Mouse (Mus musculus): ENCODE results near the gene Abcg1.

Abcg1 gene

DNA sequence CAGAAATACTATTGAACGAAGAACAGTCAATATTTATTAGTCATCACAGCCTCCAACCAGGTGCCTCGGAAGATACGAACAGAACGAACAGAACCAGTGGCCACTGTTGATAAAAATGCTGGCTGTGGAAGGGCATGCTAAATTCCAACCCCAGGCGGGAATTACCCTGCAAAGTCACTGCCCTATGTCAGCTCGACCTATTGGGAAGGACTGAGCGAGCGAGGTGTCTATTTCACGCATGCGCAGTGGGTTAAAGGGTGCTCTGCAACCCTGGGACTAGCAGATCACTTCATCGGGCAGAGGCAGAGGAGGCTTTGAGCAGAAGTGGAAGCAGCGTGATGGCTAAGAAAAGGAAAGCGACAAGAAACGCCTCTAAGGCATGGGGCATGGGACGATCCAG, 76.3 kb downstream of the Abcg1 start:
- DNase-seq = no peak

DNA sequence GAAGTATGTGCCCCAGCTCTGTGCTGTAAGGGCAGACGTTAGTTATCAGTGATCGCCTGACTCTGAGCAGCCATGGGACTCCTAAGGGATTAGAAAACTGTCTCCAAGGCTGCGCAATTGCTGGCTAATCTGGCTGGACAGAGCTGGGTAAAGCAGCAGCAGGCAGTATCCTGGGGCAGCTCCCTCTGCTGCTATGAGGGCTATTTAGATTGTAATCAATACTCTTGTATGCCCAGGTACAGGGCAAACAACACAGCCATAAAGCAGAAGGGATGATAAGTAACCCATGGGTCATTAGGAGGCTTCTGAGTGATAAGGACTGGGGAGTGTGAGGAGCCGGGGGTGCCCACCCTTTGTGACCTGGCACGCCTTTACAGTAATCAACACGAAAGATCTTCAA, 77.4 kb downstream of the Abcg1 start:
- no peak for DNase-seq

DNA sequence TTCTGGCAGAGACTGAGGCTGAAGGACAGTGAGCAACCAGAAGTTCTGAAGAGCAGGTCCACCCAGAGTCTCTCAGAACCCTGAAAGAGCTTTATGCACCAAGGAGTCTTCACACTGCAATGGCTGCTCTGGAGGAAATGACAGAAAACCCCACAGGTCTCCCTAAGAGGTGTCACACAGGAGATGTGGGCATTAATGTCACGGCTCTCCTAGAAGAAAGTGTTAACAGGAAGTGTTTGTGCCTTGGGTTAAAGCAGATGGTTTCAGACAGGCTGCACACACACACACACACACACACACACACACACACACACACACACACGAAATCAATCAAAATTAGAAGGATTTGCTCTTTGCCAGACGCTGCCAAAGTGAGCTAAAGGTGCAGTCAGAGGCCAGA, 78.8 kb downstream of the Abcg1 start:
- DNase-seq = no peak

DNA sequence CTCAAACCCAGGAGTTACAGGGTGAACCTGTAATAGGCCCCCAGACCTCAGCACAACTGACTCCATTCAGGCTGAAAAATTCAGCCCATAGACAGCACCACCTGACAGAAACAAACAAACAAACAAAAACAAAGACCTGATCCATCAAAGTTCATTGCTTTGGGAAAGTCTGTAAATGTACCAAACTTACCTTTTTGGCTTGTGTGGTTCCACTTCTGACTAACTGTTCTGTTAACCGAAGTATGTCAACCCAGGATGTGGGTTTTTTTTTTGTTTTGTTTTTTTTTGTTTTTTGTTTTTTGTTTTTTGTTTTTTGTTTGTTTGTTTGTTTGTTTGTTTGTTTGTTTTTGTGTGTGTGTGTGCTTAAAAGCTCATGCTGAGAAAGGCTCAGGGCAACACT, 79.3 kb downstream of the Abcg1 start:
- DNase-seq = no peak

DNA sequence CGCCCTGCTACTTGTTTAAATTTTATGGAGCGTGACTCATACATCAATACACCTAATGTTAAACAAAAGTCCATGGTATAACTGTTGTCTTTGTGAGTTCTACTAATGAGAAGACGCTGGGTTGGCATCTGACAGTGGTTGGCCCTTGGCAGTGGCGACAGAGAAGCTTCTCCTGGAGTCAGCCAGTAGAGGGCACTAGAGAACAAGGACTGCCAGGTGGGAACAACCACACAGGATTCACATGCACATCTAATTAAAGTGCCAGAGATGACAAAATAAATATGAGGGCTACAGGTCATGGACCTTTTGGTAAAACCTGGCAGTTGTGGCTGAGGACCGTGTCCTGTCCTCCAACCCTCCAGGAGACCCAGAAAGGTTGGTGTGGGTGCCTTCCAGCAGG, 80.9 kb downstream of the Abcg1 start:
- DNase-seq = peak; percentile 71 to 72

DNA sequence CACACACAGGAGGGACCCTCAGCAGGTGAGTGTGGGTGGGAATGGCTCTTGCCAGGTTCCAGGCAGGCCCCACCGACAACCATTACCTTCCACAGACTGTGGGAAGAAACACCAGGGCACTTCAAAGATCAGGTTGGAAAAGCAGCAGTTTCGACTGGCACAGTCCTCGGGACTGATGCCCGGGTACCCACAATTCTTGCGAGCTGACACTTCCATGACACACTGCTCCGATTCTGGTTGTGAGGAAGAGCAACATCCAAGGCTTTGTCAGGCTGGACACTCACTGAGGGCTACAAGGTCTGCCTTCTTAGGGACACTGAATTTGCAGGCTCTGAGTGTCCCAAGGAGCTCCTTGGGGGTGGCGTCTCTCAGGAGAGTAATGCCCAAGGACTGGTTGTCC, 84.6 kb downstream of the Abcg1 start:
- DNase-seq = no peak

DNA sequence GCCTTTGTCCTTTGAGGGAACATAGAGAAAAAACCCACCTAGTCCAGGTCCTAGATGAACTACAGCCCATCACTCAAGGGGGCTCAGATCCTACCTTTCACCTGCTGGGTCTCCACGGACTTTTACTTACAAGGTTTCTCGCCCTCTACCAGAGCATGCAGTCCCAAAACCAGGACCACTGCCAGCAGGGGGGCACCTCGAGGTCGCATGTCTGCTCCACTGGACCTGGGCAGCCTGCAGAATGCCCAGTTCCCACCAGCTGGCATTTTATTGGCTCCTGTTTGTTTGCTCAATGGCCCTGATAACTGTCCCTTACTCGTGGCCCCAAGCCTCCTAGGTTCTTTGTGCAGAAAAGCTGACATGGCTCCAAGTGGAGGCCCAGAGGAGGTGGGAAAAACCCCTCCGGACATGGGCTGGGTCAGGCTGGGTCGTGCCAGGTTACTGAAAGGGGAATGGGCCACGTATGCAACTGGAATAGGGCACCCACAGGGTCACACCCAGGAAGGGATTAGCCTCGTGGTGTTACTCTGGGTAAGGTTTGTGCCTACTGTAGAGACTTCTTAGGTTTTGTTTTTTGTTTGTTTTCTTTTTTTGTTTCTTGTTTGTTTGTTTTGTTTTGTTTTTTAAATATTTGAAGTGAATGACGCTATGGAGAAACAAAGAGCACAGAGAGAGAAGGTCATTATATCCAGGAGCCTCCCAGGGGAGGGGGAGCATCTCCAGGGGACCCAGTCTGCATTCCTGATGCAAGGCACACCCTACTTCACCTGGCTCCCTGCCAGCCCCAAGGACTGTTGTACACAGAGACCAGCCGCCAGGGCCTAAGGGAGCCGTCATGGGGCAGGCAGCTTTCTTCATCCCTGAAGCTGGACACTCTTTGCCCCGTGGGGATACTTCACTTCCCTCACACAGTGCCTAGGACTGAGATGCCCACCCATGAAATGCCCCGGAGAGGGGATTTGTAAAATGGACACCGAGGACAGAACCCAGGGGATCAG, 86.9 kb downstream of the Abcg1 start, which contains the start of gene Tff2:
TSS of gene Tff2 (minus strand) at position 243 of the 998 bp plus-strand sequence.
- DNase-seq = no peak

- no peak for DNase-seq
Observed at GRCm38 (mm10) chr17:31145998-31146397, 88.5 kb downstream of the Abcg1 start.

- DNase-seq = no peak
Observed at GRCm38 (mm10) chr17:31152512-31152911, 95.0 kb downstream of the Abcg1 start.

GRCm38 (mm10) chr17:31152966-31153499, 95.6 kb downstream of the Abcg1 start:
- no peak for DNase-seq

DNA sequence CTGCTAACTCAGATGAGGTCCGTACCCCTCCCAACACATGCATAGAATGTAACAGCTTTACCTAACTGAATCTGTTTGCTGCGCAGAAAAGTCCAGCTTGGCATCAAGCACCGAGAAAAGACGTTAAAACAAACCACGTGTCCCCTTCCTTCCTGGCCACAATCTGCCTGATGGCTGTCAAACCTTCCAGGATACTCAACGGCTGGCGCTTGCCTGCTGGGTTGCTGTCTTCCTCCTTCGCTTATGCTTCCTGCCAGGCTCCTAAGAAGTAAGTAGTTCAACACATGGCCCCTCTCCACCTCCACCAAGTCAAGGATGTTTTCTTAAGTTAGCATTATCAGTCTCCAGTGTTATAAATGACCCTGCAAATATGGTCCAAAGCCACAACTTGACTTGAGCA, 96.3 kb downstream of the Abcg1 start:
- DNase-seq = peak; percentile 33 to 45

DNA sequence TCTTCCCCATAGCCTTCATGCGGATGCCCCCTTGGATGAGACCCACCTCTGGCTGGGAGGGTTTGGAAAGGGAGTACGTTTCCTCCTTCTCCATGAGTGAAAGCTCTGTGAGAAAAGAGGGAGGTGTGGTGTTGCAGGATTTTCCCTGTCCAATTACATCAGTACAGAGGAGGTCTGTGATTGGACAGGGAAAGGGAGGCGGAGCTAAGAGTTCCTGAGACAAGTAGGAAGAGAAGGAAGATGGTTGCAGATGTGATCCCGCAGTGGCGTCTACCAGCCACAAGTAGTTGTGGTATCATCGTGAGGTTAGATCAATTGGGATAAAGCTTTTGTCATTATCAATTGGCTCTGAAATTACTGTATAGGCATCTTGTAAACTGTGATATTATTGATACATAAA, 100.4 kb downstream of the Abcg1 start:
- DNase-seq = no peak

DNA sequence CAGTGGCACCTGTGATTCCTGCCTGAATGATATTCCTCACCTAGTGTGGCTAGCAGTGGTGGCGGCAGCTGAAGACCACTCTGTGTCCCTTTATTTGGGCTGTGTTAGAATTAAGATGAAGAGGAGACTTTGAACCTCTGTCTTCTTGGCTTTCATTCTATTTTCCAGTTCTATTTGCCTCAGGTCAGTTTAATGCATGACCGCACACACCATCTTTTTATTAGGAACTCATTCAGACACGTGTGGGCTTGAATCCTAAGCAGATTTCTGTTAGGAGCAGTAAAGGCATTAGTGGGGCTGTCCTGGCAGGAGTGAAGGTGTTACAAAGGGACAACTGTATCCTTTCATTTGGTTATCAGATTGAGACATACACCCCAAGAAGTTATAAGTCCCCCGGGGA, 102.8 kb downstream of the Abcg1 start:
- no peak for DNase-seq

- peak in 1 of 2 experiments; percentile 41 for DNase-seq
Observed at GRCm38 (mm10) chr17:31162607-31163006, 105.1 kb downstream of the Abcg1 start.

- peak; percentile 58 to 83 for DNase-seq
Observed at GRCm38 (mm10) chr17:31163821-31164220, 106.3 kb downstream of the Abcg1 start.

GRCm38 (mm10) chr17:31165127-31165526, 107.7 kb downstream of the Abcg1 start, which contains the start of gene Tff1:
Tff1 (minus strand) TSS chr17:31165277.
- no peak for DNase-seq
